Mouse (Mus musculus) cerebellum, adult 11-12 months (tissue): Measurements from ENCODE around the gene Lrrc8a.

ENCODE experiments used
- DNase-seq: peaks from one replicate; pipeline ENCODE4 v3.0.0; 2022

Lrrc8a gene

GRCm38 (mm10) chr2:30240267-30240666 lies 2.8 kb downstream of the Lrrc8a start, which contains the start of gene Gm28035:
Gm28035 (plus strand) TSS chr2:30240567.
- no peak for DNase-seq

- peak; percentile 81 for DNase-seq
Measured at GRCm38 (mm10) chr2:30242509-30242908, 5.0 kb downstream of the Lrrc8a start.

GRCm38 (mm10) chr2:30243391-30243790 lies 5.9 kb downstream of the Lrrc8a start:
- no peak for DNase-seq

GRCm38 (mm10) chr2:30244595-30245178 lies 7.2 kb downstream of the Lrrc8a start:
- peak; percentile 18 for DNase-seq

- no peak for DNase-seq
Measured at GRCm38 (mm10) chr2:30247036-30247435, 9.5 kb downstream of the Lrrc8a start.

GRCm38 (mm10) chr2:30247681-30248080 lies 10.2 kb downstream of the Lrrc8a start:
- DNase-seq: no peak

GRCm38 (mm10) chr2:30249182-30249581 lies 11.7 kb downstream of the Lrrc8a start:
- no peak for DNase-seq

GRCm38 (mm10) chr2:30250166-30251128 lies 12.9 kb downstream of the Lrrc8a start:
- DNase-seq: no peak

GRCm38 (mm10) chr2:30251417-30252104 lies 14.0 kb downstream of the Lrrc8a start:
- no peak for DNase-seq

GRCm38 (mm10) chr2:30252521-30252920 lies 15.0 kb downstream of the Lrrc8a start:
- DNase-seq: no peak

GRCm38 (mm10) chr2:30253809-30254208 lies 16.3 kb downstream of the Lrrc8a start:
- no peak for DNase-seq

- DNase-seq: no peak
Measured at GRCm38 (mm10) chr2:30255631-30256395, 18.3 kb downstream of the Lrrc8a start.

GRCm38 (mm10) chr2:30256616-30257350 lies 19.3 kb downstream of the Lrrc8a start:
- no peak for DNase-seq

GRCm38 (mm10) chr2:30257699-30258460 lies 20.4 kb downstream of the Lrrc8a start:
- DNase-seq: no peak

- DNase-seq: no peak
Measured at GRCm38 (mm10) chr2:30258600-30258999, 21.1 kb downstream of the Lrrc8a start.

- DNase-seq: no peak
Measured at GRCm38 (mm10) chr2:30259131-30260064, 21.9 kb downstream of the Lrrc8a start.

GRCm38 (mm10) chr2:30261064-30261736 lies 23.7 kb downstream of the Lrrc8a start:
- DNase-seq: no peak

- DNase-seq: peak; percentile 57
Measured at GRCm38 (mm10) chr2:30261921-30262839, 24.7 kb downstream of the Lrrc8a start.
